Mouse (Mus musculus): Measurements from ENCODE around the gene Phc1.

DNA sequence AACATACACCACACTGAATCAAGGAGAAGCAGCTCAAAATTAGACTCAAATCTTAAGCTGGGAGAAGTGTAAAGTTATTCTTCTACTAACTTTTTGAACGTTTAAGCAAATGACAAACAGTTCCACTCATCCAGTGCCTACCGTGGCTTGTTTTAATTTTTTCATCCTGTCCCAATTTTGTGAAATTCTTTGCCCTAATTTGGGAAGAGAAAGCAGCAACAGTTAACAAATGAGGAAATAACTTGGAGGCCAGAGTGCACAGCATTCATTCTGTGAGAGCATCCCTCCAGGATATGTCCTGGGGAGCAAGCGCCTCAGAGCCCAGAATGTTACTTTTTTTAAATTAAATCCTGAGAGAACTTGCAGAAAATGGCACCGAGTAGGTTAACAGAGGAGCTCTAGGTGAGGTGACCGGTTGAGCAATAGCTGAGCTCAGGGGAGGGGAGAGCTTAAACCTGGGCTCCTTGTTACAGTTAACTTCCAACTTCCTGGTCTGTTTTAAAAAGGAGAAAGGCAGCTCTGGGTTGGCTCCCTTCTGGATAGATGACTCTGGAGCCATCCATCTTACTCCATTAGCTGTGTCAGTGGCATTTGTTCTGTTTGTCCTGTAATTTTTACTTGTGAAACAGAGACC is 30.1 kb downstream of the Phc1 start:
- TF ChIP-seq POLR2A (IDR thresholded peaks at IDR 0.05; ENCODE audit: control insufficient read depth, low read depth, low read length) (no peak), CTCF (IDR thresholded peaks at IDR 0.05; ENCODE audit: control insufficient read depth, insufficient read depth, insufficient replicate concordance, low read depth, low read length) (no peak)

All from testis, adult 2 months (tissue).